Mouse (Mus musculus): ENCODE measurements at regions not wholly inside any gene's neighbourhood (a gene's known extent, or its start where the extent isn't known, plus 50 kb on each side); places are given as distances from the start of the nearest gene placed in this dataset.
"Not testable (repeated sequence)": the region's sequence is repeated elsewhere in the genome, so short reads cannot be mapped to it uniquely, and the experiment has no call there.

- no peak for DNase-seq
These were observed 694.9 kb upstream of the Map3k7 start for GRCm38 (mm10) chr4:31268825-31269495.

GRCm38 (mm10) chr4:31274131-31274530, 689.8 kb upstream of the Map3k7 start:
- peak; percentile 54 to 59 for DNase-seq

- no peak for DNase-seq
These were observed 673.5 kb upstream of the Map3k7 start for GRCm38 (mm10) chr4:31290301-31290975.

- DNase-seq = no peak
These were observed 670.1 kb upstream of the Map3k7 start for GRCm38 (mm10) chr4:31293752-31294151.

GRCm38 (mm10) chr4:31297848-31298247, 666.0 kb upstream of the Map3k7 start:
- no peak for DNase-seq

GRCm38 (mm10) chr4:31319269-31319668, 644.6 kb upstream of the Map3k7 start:
- DNase-seq = no peak

- DNase-seq = no peak
These were observed 643.0 kb upstream of the Map3k7 start for GRCm38 (mm10) chr4:31320734-31321507.

GRCm38 (mm10) chr4:31323816-31324215, 640.1 kb upstream of the Map3k7 start:
- no peak for DNase-seq

- DNase-seq = peak; percentile 7 to 11
These were observed 635.1 kb upstream of the Map3k7 start for GRCm38 (mm10) chr4:31328798-31329197.

- no peak for DNase-seq
These were observed 632.8 kb upstream of the Map3k7 start for GRCm38 (mm10) chr4:31331053-31331452.

GRCm38 (mm10) chr4:31335686-31336085, 628.2 kb upstream of the Map3k7 start:
- DNase-seq = no peak

GRCm38 (mm10) chr4:31337980-31338379, 625.9 kb upstream of the Map3k7 start:
- DNase-seq = no peak

- DNase-seq = no peak
These were observed 620.3 kb upstream of the Map3k7 start for GRCm38 (mm10) chr4:31343312-31344248.

- not testable (repeated sequence) for DNase-seq
These were observed 609.9 kb upstream of the Map3k7 start for GRCm38 (mm10) chr4:31354046-31354445.

- no peak for DNase-seq
These were observed 608.9 kb upstream of the Map3k7 start for GRCm38 (mm10) chr4:31354953-31355352.

GRCm38 (mm10) chr4:31366172-31366571, 597.7 kb upstream of the Map3k7 start:
- peak; percentile 39 to 47 for DNase-seq

- DNase-seq = no peak
These were observed 596.9 kb upstream of the Map3k7 start for GRCm38 (mm10) chr4:31367031-31367430.

GRCm38 (mm10) chr4:31370062-31370461, 593.8 kb upstream of the Map3k7 start:
- DNase-seq = peak; percentile 55 to 59

- DNase-seq = no peak
These were observed 582.6 kb upstream of the Map3k7 start for GRCm38 (mm10) chr4:31381069-31381969.

GRCm38 (mm10) chr4:31392932-31393632, 570.8 kb upstream of the Map3k7 start:
- DNase-seq = no peak

GRCm38 (mm10) chr4:31395538-31395937, 568.4 kb upstream of the Map3k7 start:
- DNase-seq = no peak
